Mouse (Mus musculus) limb, embryonic 14.5 days (tissue): ENCODE data around the gene Nt5m. TPM values are rescaled to one million over a fixed set of nuclear protein-coding genes. Genes with fewer than 3 reads are reported as not detected.

Experiments used
- ATAC-seq: fragments of 200-750 bp; cut with Nextera tagmentation; 2 replicates; pipeline ENCODE4 v1.8.0; 2017; ENCODE audit warnings: low read depth, moderate number of reproducible peaks, moderate TSS enrichment; ENCODE audit not compliant: low FRiP score
- DNase-seq: peaks from one replicate; pipeline ENCODE4 v3.0.0-alpha.2; 2015; ENCODE audit warnings: low spot score
- H3K27ac ChIP-seq: fragments of 300-500 bp; sonication (generic); replicated peaks from 2 replicates; pipeline ENCODE4 v1.5.1; 2014; ENCODE audit warnings: low read depth, mild to moderate bottlenecking, low read length, moderate library complexity, mixed read lengths
- H3K27me3 ChIP-seq: fragments of 300-500 bp; sonication (generic); 2 replicates; pipeline ENCODE4 v1.6.1; 2014; ENCODE audit warnings: low read length, mixed read lengths; ENCODE audit not compliant: control insufficient read depth, insufficient read depth
- H3K36me3 ChIP-seq: fragments of 300-500 bp; sonication (generic); 2 replicates; pipeline ENCODE4 v1.6.1; 2014; ENCODE audit warnings: mild to moderate bottlenecking, low read length, moderate library complexity, mixed read lengths; ENCODE audit not compliant: control insufficient read depth, insufficient read depth
- H3K4me1 ChIP-seq: fragments of 300-500 bp; sonication (generic); 2 replicates; pipeline ENCODE4 v1.6.1; 2014; ENCODE audit warnings: antibody characterized with exemption, low read length, mixed read lengths; ENCODE audit not compliant: control insufficient read depth, insufficient read depth
- H3K4me2 ChIP-seq: fragments of 300-500 bp; sonication (generic); replicated peaks from 2 replicates; pipeline ENCODE4 v1.6.1; 2014; ENCODE audit warnings: low read depth, mild to moderate bottlenecking, low read length, moderate library complexity; ENCODE audit not compliant: severe bottlenecking
- H3K4me3 ChIP-seq: fragments of 300-500 bp; sonication (generic); replicated peaks from 2 replicates; pipeline ENCODE4 v1.5.1; 2014; ENCODE audit warnings: low read length
- H3K9ac ChIP-seq: fragments of 300-500 bp; sonication (generic); 2 replicates; pipeline ENCODE4 v1.6.1; 2014; ENCODE audit warnings: mild to moderate bottlenecking, low read depth, low read length, moderate library complexity; ENCODE audit not compliant: severe bottlenecking
- H3K9me3 ChIP-seq: fragments of 300-500 bp; sonication (generic); 2 replicates; pipeline ENCODE4 v1.6.1; 2016; ENCODE audit warnings: low read length; ENCODE audit not compliant: control insufficient read depth
- POLR2A ChIP-seq: fragments of 200-500 bp; IDR thresholded peaks from 2 replicates; pipeline ENCODE4 v1.8.0; 2012; ENCODE audit warnings: inconsistent platforms, mild to moderate bottlenecking, moderate library complexity, borderline replicate concordance; ENCODE audit not compliant: insufficient read depth, insufficient read length; ENCODE audit errors: extremely low read depth
- WGBS: fragments of 180-500 bp; shearing (Covaris S2); extraction: QIAGEN DNeasy Blood & Tissue Kit; methylation state at CpG from one replicate; pipeline ENCODE4 v1.1.7; 2014; 5-methylcytosine and 5-hydroxymethylcytosine counted together
- polyA plus RNA-seq, 2 experiments: library from polyadenylated mRNA; depleted of rRNA in 1 of 2; stranded (reverse) in 1 of 2; unstranded in 1 of 2; fragments of >200 nt; fragmentation: Nextera tagmentation in 1 of 2; extraction: Ambion mirVana in 1 of 2; gene quantifications; 2 replicates each; pipeline versions ENCODE4 v1.2.1 to v1.2.3; 2012 to 2014

The Nt5m gene
- polyA plus RNA-seq, 2 experiments = 39.7 to 41.9 TPM

- Histone ChIP-seq H3K27ac (peak within 1 kb of the TSS; percentile 96), H3K27me3 (no peaks in the 10 kb centered on the region)
- peak; percentile 70; the same call in 1 of the 2 replicates for TF ChIP-seq POLR2A
These were observed 346 bp downstream of the Nt5m start, which contains the start of gene Cops3 for GRCm38 (mm10) chr11:59839459-59840126. Gene Cops3 (minus strand): TSS chr11:59839838.

GRCm38 (mm10) chr11:59846311-59846710 lies 7.1 kb downstream of the Nt5m start:
- Histone ChIP-seq H3K9me3 (no peaks in the 10 kb centered on the region), H3K4me3 (no peak overlapping the region), H3K27me3 (no peaks in the 10 kb centered on the region), H3K27ac (no peak overlapping the region), H3K4me1 (peaks cover 6% of the 10 kb centered on the region), H3K9ac (no peak overlapping the region), H3K36me3 (peaks cover 8% of the 10 kb centered on the region; the same call in 1 of the 2 replicates), H3K4me2 (no peak overlapping the region)
- ATAC-seq (no peak), DNase-seq (no peak)
- WGBS = 96% methylated on average over 11 of the region's 11 CpGs
- TF ChIP-seq POLR2A = no peak

More at GRCm38 (mm10) chr11:59839459-59840126, 346 bp downstream of the Nt5m start, which contains the start of gene Cops3:
- ATAC-seq = peak; percentile 97
- Histone ChIP-seq H3K9me3 (no peaks in the 10 kb centered on the region), H3K9ac (peak within 1 kb of the TSS; percentile 96), H3K4me2 (peak within 1 kb of the TSS; percentile 59), H3K4me1 (peaks cover 16% of the 10 kb centered on the region), H3K36me3 (peaks cover 24% of the 10 kb centered on the region), H3K4me3 (peak within 1 kb of the TSS; percentile 90)
- DNase-seq = peak; percentile 99
- WGBS = 1% methylated on average over 31 of the region's 43 CpGs

DNA sequence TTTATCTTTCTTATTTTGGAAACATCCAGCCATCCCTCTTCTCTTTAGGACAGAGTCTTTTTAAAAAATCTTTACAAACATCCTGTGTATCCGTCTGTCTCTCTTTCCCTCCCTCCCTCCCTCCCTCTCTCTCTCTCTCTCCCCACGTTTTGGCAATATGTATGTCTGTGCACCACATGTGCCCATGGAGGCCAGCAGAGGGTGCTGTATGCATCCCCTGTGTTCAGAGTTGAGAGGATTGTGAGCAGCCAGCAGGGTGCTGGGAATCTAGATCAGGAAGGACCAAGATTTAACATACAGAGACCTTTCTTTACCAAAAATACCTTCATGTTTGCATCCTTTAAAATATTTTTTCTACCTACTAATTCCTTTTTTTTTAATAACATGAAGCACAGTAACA lies 7.9 kb downstream of the Nt5m start:
- H3K9me3 ChIP-seq = no peaks in the 10 kb centered on the region
- H3K27ac ChIP-seq = no peak overlapping the region
- peak overlapping the region; percentile 82 for H3K4me2 ChIP-seq
- ATAC-seq = no peak
- peaks cover 6% of the 10 kb centered on the region for H3K4me1 ChIP-seq
- H3K27me3 ChIP-seq = no peaks in the 10 kb centered on the region
- H3K9ac ChIP-seq = no peak overlapping the region
- WGBS = 15% methylated on average over 2 of the region's 2 CpGs
- peaks cover 8% of the 10 kb centered on the region; the same call in 1 of the 2 replicates for H3K36me3 ChIP-seq
- H3K4me3 ChIP-seq = peak overlapping the region; percentile 79
- peak; percentile 59 for DNase-seq
- no peak for TF ChIP-seq POLR2A

GRCm38 (mm10) chr11:59847891-59848884 lies 8.9 kb downstream of the Nt5m start:
- Histone ChIP-seq H3K27me3 (no peaks in the 10 kb centered on the region), H3K36me3 (peaks cover 8% of the 10 kb centered on the region; the same call in 1 of the 2 replicates), H3K4me1 (peaks cover 6% of the 10 kb centered on the region), H3K9ac (peak overlapping the region; percentile 88), H3K27ac (peak overlapping the region; percentile 84), H3K4me2 (peak overlapping the region; percentile 82), H3K4me3 (peak overlapping the region; percentile 79), H3K9me3 (no peaks in the 10 kb centered on the region)
- WGBS = under 1% methylated on average over 47 of the region's 69 CpGs
- peak; percentile 55 for DNase-seq
- TF ChIP-seq POLR2A = peak; percentile 72; the same call in 1 of the 2 replicates
- peak; percentile 84 for ATAC-seq

- H3K36me3 ChIP-seq = peaks cover 6% of the 10 kb centered on the region; the same call in 1 of the 2 replicates
- no peaks in the 10 kb centered on the region for H3K27me3 ChIP-seq
- H3K4me1 ChIP-seq = peaks cover 6% of the 10 kb centered on the region
- no peak for ATAC-seq
- TF ChIP-seq POLR2A = no peak
- DNase-seq = no peak
- H3K9ac ChIP-seq = no peak overlapping the region
- no peak overlapping the region for H3K27ac ChIP-seq
- no peaks in the 10 kb centered on the region for H3K9me3 ChIP-seq
- 66% methylated on average over 3 of the region's 3 CpGs for WGBS
- no peak overlapping the region for H3K4me3 ChIP-seq
- H3K4me2 ChIP-seq = no peak overlapping the region
These were observed 13.6 kb downstream of the Nt5m start for GRCm38 (mm10) chr11:59852865-59853264.
